In genomic region chr7:25278341-25279075, GRCm38 (mm10) we compare ENCODE assay signal across 1 mouse cellular context.
A peak's percentile ranks its signal among the peaks of the same experiment; 100 is the strongest.
TF ChIP-seq lines count a peak whose summit lies in the region.

No protein-coding gene starts in this region.

TF ChIP-seq in CH12.LX, 34 proteins besides CTCF, POLR2A, EP300 and RAD21:
- TF ChIP-seq UBTF (IDR thresholded peaks at IDR 0.05; ENCODE audit: low read depth, low read length) (0 out of 2 replicates have a peak, but pooled peaks have one; percentile 10), MYC (IDR thresholded peaks at IDR 0.05; ENCODE audit: low read depth, low read length) (no peak; the same call in 1 of the 2 replicates), MAX (IDR thresholded peaks at IDR 0.05; ENCODE audit: low read length) (peak; percentile 66), ZKSCAN1 (IDR thresholded peaks at IDR 0.05; ENCODE audit: borderline replicate concordance, low read depth, low read length) (no peak), ZNF384 (IDR thresholded peaks at IDR 0.05; ENCODE audit: low read depth, low read length) (no peak), HCFC1 (IDR thresholded peaks at IDR 0.05; ENCODE audit: low read depth, low read length) (peak; percentile 59), USF1 (IDR thresholded peaks at IDR 0.05; ENCODE audit: low read depth, low read length) (no peak), NRF1 (IDR thresholded peaks at IDR 0.05; ENCODE audit: low read depth, low read length) (peak; percentile 81), CHD2 (IDR thresholded peaks at IDR 0.05; ENCODE audit: low read length) (peak; percentile 82), ZC3H11A (IDR thresholded peaks at IDR 0.05; ENCODE audit: low read depth, low read length) (0 out of 2 replicates have a peak, but pooled peaks have one; percentile 12), MEF2A (IDR thresholded peaks at IDR 0.05; ENCODE audit: borderline replicate concordance, low read depth, low read length) (no peak), GABPA (IDR thresholded peaks at IDR 0.05; ENCODE audit: insufficient replicate concordance, low read depth, low read length) (no peak), ELF1 (IDR thresholded peaks at IDR 0.05; ENCODE audit: low read depth, low read length) (no peak; the same call in none of the 2 replicates), IRF4 (IDR thresholded peaks at IDR 0.05; ENCODE audit: low read depth, low read length) (no peak; the same call in 1 of the 2 replicates), KAT2A (IDR thresholded peaks at IDR 0.05; ENCODE audit: insufficient replicate concordance, low read length) (no peak), JUND (conservative IDR thresholded peaks at IDR 0.05; ENCODE audit: low read depth, low read length) (no peak), JUN (IDR thresholded peaks at IDR 0.05; ENCODE audit: insufficient read depth, low read depth, low read length) (no peak), NELFE (IDR thresholded peaks at IDR 0.05; ENCODE audit: low read depth, low read length) (peak; percentile 69), MXI1 (IDR thresholded peaks at IDR 0.05; ENCODE audit: low read depth, low read length) (peak; percentile 77), USF2 (conservative IDR thresholded peaks at IDR 0.05; ENCODE audit: low read depth, low read length) (no peak), E2F4 (IDR thresholded peaks at IDR 0.05; ENCODE audit: insufficient replicate concordance, low read depth, low read length) (peak; percentile 87; the same call in 1 of the 2 replicates), SMC3 (IDR thresholded peaks at IDR 0.05; ENCODE audit: low read depth, low read length) (peak; percentile 68; the same call in 1 of the 2 replicates), ZMIZ1 (IDR thresholded peaks at IDR 0.05; ENCODE audit: low read depth, low read length) (peak; percentile 89; the same call in 1 of the 2 replicates), MAZ (IDR thresholded peaks at IDR 0.05; ENCODE audit: low read depth, low read length) (peak; percentile 63), SIN3A (IDR thresholded peaks at IDR 0.05; ENCODE audit: low read length) (peak; percentile 59; the same call in 1 of the 2 replicates), CHD1 (IDR thresholded peaks at IDR 0.05; ENCODE audit: low read depth, low read length) (0 out of 2 replicates have a peak, but pooled peaks have one; percentile 41), MAFK (IDR thresholded peaks at IDR 0.05; ENCODE audit: insufficient replicate concordance, low read length) (no peak), POLR2AphosphoS2 (IDR thresholded peaks at IDR 0.05; ENCODE audit: low read depth, low read length) (no peak), BHLHE40 (IDR thresholded peaks at IDR 0.05; ENCODE audit: low read depth, low read length) (no peak), TBP (conservative IDR thresholded peaks at IDR 0.05; ENCODE audit: low read depth, low read length) (peak; percentile 54; the same call in 1 of the 2 replicates), TCF12 (IDR thresholded peaks at IDR 0.05; ENCODE audit: low read depth, low read length) (peak; percentile 55), PAX5 (IDR thresholded peaks at IDR 0.05; ENCODE audit: low read length) (no peak), ETS1 (conservative IDR thresholded peaks at IDR 0.05; ENCODE audit: low read depth, low read length) (no peak; the same call in 1 of the 2 replicates), RCOR1 (conservative IDR thresholded peaks at IDR 0.05; ENCODE audit: low read depth, low read length) (peak; percentile 62; the same call in 1 of the 2 replicates)
